Mouse (Mus musculus) monocyte, adult 2 months (primary cell): ENCODE measurements around the gene Rgs7bp.
A peak's percentile ranks its signal among the peaks of the same experiment; 100 is the strongest.

Source experiments
- DNase-seq, 2 experiments: peaks; one replicate each; pipeline ENCODE4 v3.0.0; 2022; ENCODE audit warnings: low spot score in 2 of 2, low read depth in 1 of 2

Rgs7bp gene

DNA sequence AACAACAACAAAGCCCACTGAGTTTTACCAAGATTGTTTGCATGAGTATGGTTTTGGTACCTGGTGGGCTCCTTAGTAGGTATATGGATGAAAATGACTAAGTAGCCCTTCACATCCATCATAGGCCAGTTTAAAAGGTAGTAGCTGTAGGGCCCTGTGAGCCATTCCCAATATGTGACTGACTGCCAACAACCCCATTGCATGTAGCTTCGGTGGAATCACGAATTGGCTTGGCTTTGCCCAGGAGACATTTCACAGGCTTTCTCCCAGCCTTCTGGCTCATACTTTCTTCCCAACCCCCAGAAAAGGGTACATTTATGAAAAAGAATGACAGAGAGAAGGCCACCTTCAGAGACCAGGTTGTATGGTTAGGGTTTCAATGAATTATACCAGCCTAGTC, 45.8 kb downstream of the Rgs7bp start:
- DNase-seq = no peak

DNA sequence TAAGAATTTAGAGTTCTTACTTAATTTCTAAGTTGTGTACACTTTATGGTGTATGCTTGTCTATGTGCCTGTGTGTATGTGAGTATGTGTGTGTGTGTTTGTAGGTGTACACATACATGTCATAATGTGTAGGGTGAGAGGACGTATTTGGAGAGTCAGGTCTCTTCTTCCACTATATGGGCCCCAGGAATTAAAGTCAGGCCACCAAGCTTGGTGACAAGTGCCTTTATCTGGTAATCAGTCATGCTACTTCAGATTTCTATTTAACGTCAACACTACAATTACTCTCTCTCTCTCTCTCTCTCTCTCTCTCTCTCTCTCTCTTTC, 51.9 kb downstream of the Rgs7bp start:
- no peak for DNase-seq

DNA sequence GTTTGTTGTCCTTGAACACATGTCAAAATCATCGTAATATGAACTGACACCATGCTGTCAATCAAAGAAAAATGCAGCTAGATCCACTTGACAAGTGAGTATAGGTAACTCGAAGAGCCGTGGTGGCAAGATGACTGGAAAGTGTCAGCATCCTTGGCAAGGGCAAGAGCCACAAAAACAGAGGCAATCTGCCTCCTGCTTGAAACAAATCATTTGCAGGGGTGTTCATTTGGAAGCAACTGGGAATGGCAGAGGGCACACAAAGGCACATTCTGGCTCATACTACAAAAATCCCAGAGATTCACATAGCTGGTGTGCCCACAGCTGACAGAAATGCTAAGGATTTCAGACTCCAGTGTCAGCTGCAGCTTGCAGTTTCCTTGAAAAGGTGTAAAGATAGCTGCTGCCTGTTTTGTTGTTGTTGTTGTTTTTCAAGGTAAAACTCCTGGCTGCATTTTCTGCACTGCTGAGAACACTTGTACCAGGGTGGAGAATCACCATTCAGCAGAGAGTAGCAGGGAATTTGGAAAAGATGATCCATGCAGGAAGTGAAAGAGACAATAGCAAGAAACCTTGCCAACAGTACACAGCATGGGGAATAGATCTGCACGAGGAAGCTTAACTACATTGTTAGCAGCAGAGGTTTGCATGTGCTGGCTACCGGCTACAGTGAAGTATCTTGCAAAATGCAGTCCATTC, 52.4 kb downstream of the Rgs7bp start:
- DNase-seq = no peak

DNA sequence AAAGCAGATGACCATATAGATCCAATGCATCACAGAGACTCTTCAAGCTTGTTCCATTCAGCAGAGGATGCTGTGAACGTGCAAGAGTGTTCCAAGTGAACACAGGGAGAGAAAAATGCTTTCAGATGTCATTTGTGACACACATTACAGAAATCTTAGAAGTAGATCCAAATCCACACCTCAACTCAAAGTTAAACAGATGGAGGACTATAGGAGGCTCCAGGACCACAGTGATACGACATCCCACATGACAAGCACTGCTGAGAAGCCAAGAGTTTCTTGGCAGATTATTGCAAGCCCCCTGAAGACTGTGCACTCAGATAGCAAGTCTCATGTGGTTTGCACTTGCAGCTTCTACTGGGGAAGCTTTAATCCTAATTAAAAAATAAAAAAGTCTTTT, 53.0 kb downstream of the Rgs7bp start:
- no peak for DNase-seq

DNA sequence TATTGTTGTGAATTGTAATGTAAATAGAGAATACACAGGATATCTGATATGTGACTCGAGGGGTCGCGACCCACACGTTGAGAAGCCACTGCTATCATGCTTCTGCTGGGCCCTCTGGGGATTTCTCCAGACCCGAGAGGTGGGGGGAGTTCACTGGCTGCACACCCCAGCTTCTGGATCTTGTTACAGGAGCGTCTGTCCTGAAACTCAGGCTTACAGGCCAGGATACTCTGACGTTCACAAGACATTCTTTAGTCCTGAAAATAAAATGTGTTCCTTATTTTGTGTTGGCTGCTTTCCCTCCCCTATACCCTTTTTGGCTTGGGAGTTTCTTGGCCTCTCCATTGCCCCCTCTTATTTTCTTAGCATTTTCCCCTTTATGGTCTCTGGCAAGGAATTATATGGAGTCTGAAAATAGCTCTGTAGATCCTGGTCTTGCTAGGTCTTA, 65.9 kb downstream of the Rgs7bp start:
- no peak for DNase-seq

DNA sequence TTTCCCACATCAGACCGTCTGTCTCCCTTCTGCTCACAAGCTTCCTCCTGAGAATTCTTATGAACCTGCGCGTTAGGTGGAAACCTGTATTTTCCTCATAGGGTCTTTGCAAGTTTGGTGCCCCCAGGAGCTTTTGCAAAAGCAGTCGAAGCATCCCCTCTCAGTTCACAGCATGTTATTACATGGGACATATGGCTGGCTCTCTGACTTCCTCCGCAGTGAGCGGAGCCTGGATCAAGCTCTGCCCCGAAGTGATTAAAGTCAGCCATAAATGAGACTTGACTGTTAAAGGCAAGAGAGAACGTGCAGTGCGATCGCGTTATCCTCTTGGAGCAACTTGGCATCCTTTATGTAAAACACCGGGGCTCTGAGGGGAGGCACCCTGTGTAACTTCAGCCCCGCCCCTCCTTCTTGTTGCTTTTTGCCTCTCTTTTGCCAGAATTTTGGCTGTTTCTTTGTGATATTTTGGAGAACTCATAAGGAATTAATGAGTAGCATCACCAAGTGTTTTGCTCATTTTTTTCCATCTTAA, 66.7 kb downstream of the Rgs7bp start:
- no peak for DNase-seq

DNA sequence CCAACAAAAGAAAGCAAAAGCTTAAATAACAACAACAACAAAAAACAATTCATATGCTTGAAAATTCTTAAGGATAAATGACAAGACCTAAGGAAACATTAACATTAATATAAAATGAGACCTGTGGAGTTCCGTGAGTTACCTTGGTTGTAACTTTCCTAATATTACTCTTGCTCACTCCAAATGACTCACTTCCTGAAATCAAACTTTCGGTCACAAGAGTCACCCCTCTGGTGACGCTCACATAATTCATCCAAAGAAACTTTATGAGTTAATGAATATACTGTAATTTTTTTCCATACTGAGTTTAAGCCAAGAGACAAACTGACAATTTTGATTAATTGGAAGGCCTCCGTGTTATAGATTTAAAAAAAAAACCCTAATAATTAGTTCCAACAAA, 69.0 kb downstream of the Rgs7bp start:
- no peak for DNase-seq

DNA sequence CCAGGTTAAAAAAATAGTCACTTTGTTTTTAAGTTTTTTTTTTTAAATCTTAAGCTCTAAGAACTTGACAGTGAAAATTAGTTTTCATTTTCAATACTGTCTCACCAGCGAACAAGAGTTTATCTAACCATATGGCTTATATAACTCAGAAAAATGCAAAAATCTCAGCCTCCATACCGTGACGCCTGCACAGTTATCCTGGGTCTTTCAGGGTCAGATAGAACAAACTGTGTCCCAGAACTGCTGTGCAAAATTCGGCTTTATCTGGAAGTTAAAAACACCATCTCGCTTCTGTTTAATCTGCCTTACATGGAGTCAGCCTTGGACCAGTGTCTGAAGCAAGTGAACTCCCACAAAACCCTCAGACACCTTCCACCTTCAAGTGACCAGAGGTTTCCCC, 70.7 kb downstream of the Rgs7bp start:
- DNase-seq = no peak

DNA sequence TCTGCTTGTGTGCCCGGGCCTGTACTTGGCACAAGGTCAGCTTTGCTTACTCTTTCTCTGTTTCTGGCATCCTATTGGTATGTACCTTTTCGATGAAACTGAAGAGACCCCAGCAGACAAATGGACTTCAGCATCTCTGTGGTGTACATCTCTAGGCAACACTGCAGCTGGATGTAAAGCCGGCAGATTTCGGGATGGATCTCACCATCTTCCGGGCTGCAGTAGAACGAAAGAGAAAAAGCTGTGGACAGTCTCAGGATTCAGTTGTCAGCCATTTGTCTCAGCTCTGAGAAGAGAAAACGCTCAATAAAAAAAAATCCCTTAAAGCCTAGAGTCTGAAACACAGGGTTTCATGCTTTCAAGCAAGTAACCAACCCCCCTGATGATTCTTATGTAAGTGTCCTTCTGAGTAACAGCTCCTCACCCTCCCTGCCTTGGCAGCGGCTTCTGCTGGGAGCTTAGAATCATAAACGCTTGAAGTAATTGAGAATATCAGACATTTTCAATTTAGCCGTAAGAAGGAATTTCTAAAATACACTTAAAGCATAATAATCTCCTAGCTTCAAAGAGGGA, 71.9 kb downstream of the Rgs7bp start:
- no peak for DNase-seq

DNA sequence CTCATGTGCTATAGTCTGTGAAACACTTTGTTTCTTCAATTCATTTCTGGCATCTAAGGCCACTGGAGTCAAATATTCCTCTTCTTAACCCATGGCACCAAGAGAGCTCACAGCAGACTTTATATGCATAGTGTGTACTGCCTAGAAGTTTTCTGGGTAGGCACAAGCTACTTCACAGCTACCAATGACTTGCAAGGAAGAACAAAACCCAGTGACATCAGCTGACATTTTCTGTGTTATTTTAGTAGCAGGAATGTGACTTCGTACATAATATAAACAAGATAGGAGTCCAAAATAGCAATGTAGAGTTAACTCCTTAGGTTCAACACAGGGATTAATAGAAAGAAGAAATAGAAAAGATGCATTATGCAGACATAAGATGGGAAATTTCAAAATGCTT, 76.6 kb downstream of the Rgs7bp start:
- no peak for DNase-seq

DNA sequence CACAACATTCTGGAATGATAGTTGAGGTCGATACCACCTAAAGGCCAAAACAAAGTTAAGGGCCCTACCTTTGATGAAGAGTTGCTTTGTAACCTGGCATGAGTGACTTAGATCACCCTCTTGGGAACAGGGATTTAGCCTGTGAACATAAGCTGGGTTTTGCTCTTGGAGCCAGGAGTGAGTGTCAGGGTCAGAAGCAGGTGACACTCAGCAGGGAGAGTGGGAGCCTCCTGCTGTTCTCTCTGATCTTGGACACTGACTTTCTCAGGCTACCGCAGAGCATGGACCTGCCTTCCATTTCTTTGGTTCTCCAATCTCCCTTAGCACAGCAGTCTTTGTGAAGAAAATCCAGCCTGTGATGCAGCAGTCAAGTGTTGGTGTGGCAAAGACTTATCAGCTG, 87.2 kb downstream of the Rgs7bp start:
- no peak for DNase-seq

DNA sequence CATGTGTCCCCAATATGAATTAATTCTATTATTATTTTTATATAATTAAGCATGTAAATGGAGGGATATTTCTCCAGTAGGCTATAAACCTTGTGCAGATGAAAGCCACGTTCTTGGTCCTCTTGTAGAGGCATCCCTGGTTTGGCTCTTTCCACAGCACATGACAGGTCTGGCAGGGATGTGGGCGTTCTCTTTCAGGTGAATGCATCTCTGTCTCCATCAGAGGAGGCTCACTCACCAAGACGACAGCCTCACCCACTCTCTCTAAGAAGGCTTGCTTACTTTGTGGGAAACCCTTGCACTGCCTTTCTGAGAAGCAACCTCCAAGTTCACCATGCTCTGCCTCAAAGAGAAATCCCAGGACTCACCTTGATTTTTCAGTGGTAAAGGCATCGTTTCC, 91.0 kb downstream of the Rgs7bp start:
- no peak for DNase-seq

DNA sequence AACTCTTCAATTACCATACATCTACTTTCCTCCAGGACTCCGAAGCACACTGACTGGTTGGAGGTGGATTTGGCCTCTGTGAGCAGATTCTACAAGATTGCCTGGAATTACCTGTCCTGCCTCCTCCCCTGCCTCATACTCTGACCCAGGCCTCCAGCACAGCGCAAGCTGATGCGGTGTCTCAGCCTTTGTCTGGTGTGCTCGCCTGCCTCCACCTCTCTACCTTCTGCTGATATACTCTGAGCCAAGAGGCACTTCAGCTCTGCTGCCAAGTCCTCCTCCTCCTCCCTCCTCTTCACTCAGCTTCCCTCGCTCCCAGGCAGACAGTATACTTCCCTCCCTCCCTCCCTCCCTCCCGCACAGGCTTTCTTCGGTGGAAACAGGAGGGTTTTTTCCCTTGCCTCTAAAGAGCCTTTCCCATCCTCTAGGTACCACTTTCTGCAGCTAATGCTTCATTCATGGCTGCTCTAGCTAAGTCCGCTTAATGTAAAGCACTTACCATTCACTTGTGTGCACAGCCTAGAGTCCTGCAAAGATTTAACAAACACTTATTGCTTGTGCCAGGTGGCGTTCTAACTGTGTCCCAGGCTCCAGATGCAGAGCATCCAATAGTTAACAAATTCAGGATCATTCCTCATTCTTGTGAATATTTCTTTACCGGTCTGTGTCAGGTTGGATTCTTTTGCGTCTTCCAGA, 91.9 kb downstream of the Rgs7bp start:
- DNase-seq = no peak

DNA sequence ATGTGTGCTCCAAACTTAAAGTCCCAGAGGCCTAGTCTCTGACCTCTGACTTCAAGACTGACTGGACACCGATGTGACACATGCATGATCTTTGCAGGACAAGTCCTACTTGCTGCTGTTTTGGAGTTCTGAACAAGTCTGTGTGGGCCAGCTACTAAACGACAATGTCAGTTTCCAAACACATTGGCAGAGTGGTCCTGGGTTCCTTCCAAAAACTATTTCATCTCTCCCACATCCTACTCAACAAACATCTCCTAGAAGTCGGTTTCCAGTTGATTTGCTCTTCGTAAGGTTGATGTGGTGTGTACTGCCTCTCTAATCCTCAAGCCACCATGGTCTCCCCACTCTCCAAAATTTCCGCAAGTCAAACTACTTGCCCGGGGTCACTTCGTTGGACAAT, 92.6 kb downstream of the Rgs7bp start:
- no peak for DNase-seq

DNA sequence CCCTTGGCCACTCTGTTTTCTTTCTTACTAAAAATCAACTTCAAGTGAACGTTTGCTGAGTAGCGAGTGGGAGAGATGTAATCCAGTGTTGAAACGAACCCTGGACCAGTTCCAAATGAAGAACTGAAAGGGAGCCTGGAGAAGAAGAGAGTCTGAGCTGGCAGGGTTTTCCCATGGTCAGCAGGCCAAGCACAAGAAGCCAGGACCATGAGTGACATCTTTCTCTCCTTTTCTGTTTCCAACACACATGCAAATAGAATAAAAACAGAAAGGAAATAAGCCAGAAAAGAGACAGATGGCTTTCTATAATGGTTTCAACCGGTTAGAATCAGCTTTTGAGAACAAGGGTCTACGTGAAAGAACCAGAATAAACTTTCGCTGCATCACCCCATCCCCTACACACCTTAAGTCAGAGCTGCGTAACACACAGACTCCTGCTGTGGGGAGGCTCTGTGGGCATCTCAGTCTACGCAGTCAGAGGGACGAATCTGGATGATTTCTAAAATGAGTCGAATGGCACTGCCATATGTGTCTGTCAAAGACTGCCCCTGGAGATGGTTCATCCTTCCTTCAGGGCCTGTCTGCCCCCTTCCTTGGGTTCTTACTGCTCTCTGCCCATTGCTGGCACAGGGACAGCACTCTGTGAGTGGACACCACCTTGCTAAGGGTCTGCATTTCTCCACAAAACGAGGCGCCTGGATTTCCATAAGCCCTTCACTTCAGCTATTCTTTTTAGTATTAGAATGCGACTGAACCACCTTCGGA, 93.6 kb downstream of the Rgs7bp start:
- DNase-seq = no peak

DNA sequence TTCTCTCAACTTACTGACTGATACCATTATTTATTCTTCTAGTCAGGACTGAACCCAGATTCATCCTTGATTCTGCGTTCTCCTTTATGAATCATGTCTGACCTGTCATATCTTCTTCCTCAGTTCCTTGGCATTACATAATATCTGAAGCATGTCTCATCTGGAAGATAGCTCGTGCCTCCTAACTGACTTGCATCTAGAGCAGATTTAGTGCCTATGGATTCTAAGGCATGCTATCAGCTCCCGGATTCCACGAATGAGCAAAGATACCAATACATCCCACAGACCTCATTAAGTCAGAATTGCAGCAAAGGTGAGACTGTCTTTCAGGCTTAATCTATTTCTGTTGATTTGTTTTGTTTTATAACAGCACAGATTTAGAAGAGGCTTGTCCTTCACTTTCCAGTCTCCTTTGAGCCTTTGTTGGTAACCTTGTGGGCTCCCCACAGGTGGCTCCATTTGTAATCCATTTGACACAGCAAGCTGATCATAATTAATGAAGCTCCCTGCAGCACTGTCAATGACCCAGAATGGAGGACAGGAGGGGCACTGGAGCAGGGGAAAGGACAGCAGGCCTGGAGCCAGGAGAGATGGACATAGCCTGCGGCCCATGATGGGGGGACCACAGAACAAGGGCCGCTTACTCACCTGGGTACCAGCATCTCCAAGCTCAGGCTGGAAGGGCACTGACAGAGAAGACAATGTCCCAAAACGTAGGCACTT, 94.4 kb downstream of the Rgs7bp start:
- DNase-seq = no peak

DNA sequence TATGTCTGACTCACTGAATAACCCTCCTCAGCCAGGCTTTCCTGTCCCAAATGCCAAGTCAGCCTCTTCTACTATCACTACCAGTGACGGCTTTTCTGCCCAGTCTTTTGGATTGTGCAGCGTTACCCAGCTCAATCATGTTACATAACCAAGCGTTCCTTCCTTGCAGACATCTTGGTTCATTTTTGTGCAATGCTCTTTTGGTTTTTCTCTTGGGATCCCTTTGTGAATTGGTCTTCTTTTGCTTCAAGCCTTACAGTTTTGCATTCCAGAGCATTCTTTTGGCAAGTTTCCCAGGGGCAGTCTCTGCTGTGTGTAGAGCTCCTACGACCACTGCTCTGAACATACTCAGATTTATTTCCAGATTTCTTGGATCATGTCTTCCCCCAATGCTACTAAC, 95.0 kb downstream of the Rgs7bp start:
- no peak for DNase-seq

DNA sequence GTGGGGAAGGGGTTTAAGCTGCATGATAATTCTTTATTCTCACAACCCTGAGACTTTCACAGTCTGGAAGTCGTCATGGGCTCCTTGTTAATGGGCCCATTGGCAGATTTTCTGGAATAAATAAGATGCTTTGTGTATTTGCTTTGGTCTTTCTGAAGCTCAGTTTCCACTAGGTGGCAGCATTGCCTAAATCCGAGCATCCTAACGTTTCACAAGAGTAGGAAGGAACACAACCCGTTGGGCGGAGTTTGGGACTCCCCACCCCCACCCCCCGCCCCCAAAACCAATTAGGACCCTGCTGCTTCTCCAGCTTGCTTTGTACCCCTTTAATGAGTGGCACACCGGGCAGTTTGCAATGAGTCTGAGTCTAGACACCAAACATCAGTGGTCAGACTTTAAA, 106.8 kb downstream of the Rgs7bp start:
- DNase-seq = peak in 1 of 2 experiments; percentile 25

DNA sequence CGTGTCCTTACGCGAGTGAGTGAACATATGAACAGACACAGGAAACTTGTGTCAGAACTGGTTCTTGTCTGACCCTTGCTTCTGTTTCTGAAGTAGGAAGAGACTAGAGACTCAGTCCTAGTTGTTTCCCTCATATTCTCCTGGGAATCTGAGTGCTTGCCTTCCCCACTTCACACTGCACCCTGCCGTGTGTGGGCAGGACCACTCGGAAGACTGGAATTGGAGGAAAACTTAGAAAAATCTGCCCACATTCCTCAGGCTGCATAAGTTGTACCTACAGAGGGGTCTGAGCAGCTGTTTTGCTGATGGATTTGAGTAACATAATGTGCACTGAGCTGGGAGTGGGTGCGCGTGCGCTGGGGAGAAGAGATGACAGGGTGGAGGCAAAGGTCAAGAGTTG, 114.2 kb downstream of the Rgs7bp start:
- DNase-seq = no peak

DNA sequence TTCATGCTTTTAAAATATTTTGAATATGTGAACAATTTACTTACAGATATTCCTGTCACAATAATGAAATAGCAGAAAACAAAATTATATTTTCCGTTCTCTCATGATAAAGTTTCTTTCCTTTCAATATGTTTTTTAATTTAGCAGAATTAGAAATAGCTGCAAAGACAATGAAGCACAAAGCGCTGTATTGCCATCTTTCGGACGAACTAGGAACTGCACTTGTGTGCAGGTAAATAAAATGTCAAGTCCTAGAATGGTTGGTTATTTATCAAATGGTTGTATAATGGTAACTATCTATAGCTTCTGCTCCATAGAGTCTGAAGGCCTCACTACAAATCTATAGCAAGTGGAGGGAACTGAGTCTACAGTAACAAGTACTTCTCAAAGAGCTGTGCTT, 114.9 kb downstream of the Rgs7bp start:
- peak in 1 of 2 experiments; percentile 22 for DNase-seq

DNA sequence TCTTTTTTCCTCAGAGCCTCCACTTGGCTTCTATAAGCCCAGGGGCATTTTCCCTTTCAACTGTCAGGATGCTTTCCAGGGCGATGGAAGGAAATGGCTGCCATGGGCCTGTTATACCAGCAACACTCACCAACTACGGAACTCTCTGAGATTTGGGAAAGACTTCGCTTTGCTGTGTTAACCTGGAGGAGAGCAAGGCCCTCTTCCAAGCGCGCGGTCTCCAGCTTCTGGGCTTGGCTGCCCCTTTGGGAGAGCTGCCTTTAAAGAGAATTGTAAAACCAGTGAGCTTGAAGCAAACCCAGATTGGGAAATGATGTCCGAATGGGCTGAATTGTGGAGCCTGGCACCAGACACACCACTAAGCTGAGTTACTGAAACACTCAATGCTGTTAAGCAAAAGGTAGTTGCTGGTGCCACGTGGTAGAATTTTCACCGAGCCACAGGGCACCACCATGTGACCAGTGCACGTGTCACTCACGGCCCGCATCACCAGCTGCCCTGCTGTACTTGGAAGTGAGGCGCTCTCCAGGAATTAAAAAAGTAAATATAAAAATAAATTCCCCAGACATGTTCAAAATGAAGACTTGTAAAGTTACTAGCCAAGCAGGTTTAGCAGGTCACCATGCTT, 115.7 kb downstream of the Rgs7bp start:
- no peak for DNase-seq
